Mouse (Mus musculus): Measurements from ENCODE around the gene Scn1b. TPM values are rescaled to one million over a fixed set of nuclear protein-coding genes. Genes with fewer than 3 reads are reported as not detected.

The Scn1b gene
- polyA plus RNA-seq, 1 experiment from 2014 or later, result 2.8 TPM

DNA sequence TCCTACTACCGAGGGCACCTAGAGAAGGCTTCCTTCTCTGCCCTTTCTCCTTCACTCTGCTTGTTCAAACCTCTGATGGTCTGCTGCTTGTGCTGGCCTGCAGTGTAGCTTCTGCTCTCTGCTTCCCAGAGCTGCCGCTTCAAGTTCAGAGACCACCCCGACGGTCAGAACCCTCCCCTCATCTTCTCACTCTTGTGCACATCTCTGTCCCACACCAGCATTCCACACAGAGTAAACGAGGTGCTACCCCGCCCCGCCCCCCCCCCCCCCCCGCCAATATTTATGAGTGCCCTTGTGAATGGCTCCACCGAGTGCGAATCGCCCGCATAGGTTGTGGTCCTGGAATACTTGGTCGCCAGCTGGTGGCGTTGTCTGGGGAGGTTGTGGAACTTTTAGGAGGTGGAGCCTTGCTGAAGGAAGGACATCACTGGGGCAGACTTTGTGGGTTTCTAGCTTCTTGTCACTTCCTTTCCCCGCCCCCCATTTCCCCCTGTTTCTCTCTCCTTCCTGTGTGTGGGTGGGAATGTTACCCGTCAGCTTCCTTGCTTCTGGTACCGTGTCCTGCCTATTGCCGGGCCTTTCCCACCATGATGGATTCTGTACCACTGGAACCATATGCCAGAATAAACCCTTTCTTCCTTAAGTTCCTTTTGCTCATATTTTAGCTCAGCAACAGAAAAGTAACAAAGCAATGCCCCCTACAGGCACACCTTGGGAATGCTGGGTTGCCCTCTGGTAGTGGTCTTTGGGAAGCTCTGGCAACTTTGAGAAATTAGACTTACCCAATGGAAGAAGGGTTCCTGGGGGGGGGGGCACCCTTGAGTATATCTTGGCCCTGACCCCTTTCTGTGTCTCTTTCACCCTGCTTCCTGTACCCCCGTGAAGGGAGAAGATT lies 29.5 kb upstream of the Scn1b start:
- Histone ChIP-seq H3K4me1 (peaks cover 10% of the 10 kb centered on the region), H3K4me3 (no peak overlapping the region), H3K9ac (no peak overlapping the region), H3K36me3 (no peaks in the 10 kb centered on the region), H3K9me3 (no peaks in the 10 kb centered on the region), H3K27ac (no peak overlapping the region), H3K27me3 (replicated peaks) (no peaks in the 10 kb centered on the region), H3K4me2 (replicated peaks) (no peak overlapping the region; the same call in 1 of the 2 replicates)
- WGBS, result 44% methylated on average over 18 of the region's 19 CpGs
- ATAC-seq (ENCODE audit: low FRiP score, low read depth), result no peak

DNA sequence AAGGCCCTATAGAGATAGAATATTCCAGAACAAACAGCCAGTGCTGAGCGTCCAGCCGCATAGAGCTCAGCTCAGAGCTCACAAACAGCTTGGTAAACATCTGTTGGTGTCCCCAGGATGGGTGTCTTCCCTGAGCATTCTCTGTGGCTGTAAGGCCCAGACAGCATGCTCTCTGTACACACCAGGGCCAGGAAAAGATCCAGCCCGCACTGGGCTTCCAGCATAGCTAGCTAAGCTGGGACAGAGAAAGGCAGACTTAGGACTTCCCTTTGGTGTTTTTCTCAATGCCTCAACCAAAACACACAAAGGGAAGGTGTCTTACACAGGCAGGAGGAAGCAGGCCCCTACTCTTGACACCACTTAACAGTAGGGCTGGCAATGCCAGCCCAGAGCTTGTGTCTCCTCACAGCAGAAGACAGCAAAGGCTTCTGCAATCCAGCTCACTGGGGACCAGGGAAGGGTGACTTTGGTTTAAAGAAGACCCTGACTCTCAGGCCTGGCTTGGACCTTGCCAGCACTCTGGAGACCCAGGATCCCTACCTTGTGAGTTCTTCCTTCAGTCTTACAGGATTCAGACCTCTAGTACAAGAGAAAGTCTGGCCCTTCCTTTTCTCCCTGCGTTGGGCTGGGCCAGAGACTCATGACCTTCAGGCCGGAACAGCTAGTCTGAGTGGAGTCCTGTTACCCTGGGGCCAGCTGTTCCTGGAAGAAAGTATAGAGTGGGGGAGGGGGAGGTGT lies 28.7 kb upstream of the Scn1b start, which contains the start of gene Gramd1a:
TSS of gene Gramd1a (minus strand) at position 601 of the 738 bp plus-strand sequence.
- Histone ChIP-seq H3K4me2 (replicated peaks) (no peak within 1 kb of the TSS; the same call in 1 of the 2 replicates), H3K27ac (no peak within 1 kb of the TSS), H3K4me3 (no peak within 1 kb of the TSS), H3K27me3 (replicated peaks) (no peaks in the 10 kb centered on the region), H3K36me3 (no peaks in the 10 kb centered on the region), H3K9ac (no peak within 1 kb of the TSS), H3K4me1 (peaks cover 11% of the 10 kb centered on the region), H3K9me3 (no peaks in the 10 kb centered on the region)
- no peak for ATAC-seq (ENCODE audit: low FRiP score, low read depth)
- whole genome bisulfite sequencing, result 64% methylated on average over 5 of the region's 5 CpGs

- ATAC-seq (ENCODE audit: low FRiP score, low read depth), result no peak
- H3K4me1 ChIP-seq, result peaks cover 16% of the 10 kb centered on the region
- H3K36me3 ChIP-seq, result no peaks in the 10 kb centered on the region
- WGBS, result 89% methylated on average over 6 of the region's 6 CpGs
- no peak overlapping the region for H3K4me2 ChIP-seq (replicated peaks)
- H3K9ac ChIP-seq, result no peak overlapping the region
- no peaks in the 10 kb centered on the region for H3K9me3 ChIP-seq
- no peak overlapping the region for H3K4me3 ChIP-seq
- H3K27me3 ChIP-seq (replicated peaks), result no peaks in the 10 kb centered on the region
- no peak overlapping the region for H3K27ac ChIP-seq
These were observed 26.9 kb upstream of the Scn1b start for GRCm38 (mm10) chr7:31153536-31154320.

- H3K4me1 ChIP-seq, result peaks cover 31% of the 10 kb centered on the region
- peak overlapping the region; percentile 95 for H3K27ac ChIP-seq
- H3K4me2 ChIP-seq (replicated peaks), result peak overlapping the region; percentile 77
- peaks cover 6% of the 10 kb centered on the region for H3K36me3 ChIP-seq
- H3K27me3 ChIP-seq (replicated peaks), result no peaks in the 10 kb centered on the region
- 16% methylated on average over 23 of the region's 23 CpGs for WGBS
- H3K9me3 ChIP-seq, result no peaks in the 10 kb centered on the region
- H3K4me3 ChIP-seq, result peak overlapping the region; percentile 84
- ATAC-seq (ENCODE audit: low FRiP score, low read depth), result peak; percentile 15
- peak overlapping the region; percentile 98 for H3K9ac ChIP-seq
These were observed 24.8 kb upstream of the Scn1b start for GRCm38 (mm10) chr7:31151301-31152241.

GRCm38 (mm10) chr7:31150566-31151300 lies 23.9 kb upstream of the Scn1b start:
- peaks cover 31% of the 10 kb centered on the region for H3K4me1 ChIP-seq
- peaks cover 11% of the 10 kb centered on the region for H3K36me3 ChIP-seq
- peak overlapping the region; percentile 77 for H3K4me2 ChIP-seq (replicated peaks)
- no peaks in the 10 kb centered on the region for H3K27me3 ChIP-seq (replicated peaks)
- H3K27ac ChIP-seq, result peak overlapping the region; percentile 95
- peak overlapping the region; percentile 84 for H3K4me3 ChIP-seq
- ATAC-seq (ENCODE audit: low FRiP score, low read depth), result peak; percentile 59
- H3K9ac ChIP-seq, result peak overlapping the region; percentile 98
- H3K9me3 ChIP-seq, result no peaks in the 10 kb centered on the region
- WGBS, result under 1% methylated on average over 63 of the region's 63 CpGs

GRCm38 (mm10) chr7:31149751-31150565 lies 23.2 kb upstream of the Scn1b start:
- Histone ChIP-seq H3K4me2 (replicated peaks) (peak overlapping the region; percentile 77), H3K9ac (peak overlapping the region; percentile 98), H3K9me3 (no peaks in the 10 kb centered on the region), H3K4me3 (peak overlapping the region; percentile 84), H3K36me3 (peaks cover 11% of the 10 kb centered on the region), H3K27me3 (replicated peaks) (no peaks in the 10 kb centered on the region), H3K27ac (peak overlapping the region; percentile 95), H3K4me1 (peaks cover 31% of the 10 kb centered on the region)
- ATAC-seq (ENCODE audit: low FRiP score, low read depth), result peak; percentile 33
- WGBS, result 2% methylated on average over 20 of the region's 20 CpGs

DNA sequence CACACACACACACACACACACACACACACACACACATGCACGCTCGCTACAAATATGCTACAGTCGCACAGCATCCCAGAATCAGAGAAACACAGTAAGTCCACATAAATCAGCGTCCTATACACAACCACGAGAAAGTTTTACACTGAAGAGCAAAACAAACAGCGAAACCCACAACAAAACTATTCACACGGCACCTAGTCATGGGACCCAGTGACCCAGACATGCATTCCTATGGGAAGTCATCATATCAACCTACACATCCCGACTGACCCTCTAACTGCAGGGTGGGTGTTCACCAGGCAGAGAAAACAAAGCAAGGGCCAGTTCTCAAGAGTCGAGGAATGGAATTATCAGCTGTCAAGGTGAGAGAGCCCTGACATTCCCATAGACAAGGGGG lies 22.5 kb upstream of the Scn1b start:
- peaks cover 31% of the 10 kb centered on the region for H3K4me1 ChIP-seq
- no peaks in the 10 kb centered on the region for H3K27me3 ChIP-seq (replicated peaks)
- peak overlapping the region; percentile 77 for H3K4me2 ChIP-seq (replicated peaks)
- H3K36me3 ChIP-seq, result peaks cover 11% of the 10 kb centered on the region
- no peaks in the 10 kb centered on the region for H3K9me3 ChIP-seq
- peak overlapping the region; percentile 98 for H3K9ac ChIP-seq
- peak overlapping the region; percentile 84 for H3K4me3 ChIP-seq
- H3K27ac ChIP-seq, result peak overlapping the region; percentile 95
- ATAC-seq (ENCODE audit: low FRiP score, low read depth), result no peak; the same call in none of the 2 replicates
- 37% methylated on average over 9 of the region's 9 CpGs for WGBS

GRCm38 (mm10) chr7:31148756-31149155 lies 22.0 kb upstream of the Scn1b start:
- Histone ChIP-seq H3K4me2 (replicated peaks) (peak overlapping the region; percentile 77), H3K4me1 (peaks cover 31% of the 10 kb centered on the region), H3K27ac (peak overlapping the region; percentile 46), H3K9ac (peak overlapping the region; percentile 98), H3K4me3 (peak overlapping the region; percentile 84), H3K9me3 (no peaks in the 10 kb centered on the region), H3K27me3 (replicated peaks) (no peaks in the 10 kb centered on the region), H3K36me3 (peaks cover 13% of the 10 kb centered on the region)
- peak; percentile 42 for ATAC-seq (ENCODE audit: low FRiP score, low read depth)
- WGBS, result 7% methylated on average over 9 of the region's 9 CpGs

DNA sequence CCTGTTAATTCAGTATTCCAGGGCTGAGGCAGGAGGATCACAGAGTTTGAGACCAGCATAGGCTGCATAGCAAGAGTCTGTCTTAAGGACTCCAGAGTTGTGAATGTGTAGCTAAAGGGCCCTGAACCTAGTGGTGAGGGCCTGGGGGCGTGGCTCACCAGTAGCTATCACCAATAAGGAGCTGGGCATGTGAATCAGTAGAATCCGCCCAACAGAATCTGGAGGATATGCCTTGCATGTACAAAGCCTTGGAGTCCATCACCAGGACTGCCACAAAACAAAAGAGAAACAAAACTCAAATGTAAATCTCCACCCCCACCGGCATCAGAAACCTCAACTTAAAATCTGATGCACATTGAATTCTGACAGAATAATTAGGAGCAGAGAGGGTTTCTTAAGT lies 21.3 kb upstream of the Scn1b start:
- Histone ChIP-seq H3K4me1 (peaks cover 31% of the 10 kb centered on the region), H3K9ac (peak overlapping the region; percentile 98), H3K36me3 (peaks cover 19% of the 10 kb centered on the region), H3K27me3 (replicated peaks) (no peaks in the 10 kb centered on the region), H3K27ac (no peak overlapping the region), H3K4me3 (peak overlapping the region; percentile 84), H3K4me2 (replicated peaks) (peak overlapping the region; percentile 77), H3K9me3 (no peaks in the 10 kb centered on the region)
- no peak for ATAC-seq (ENCODE audit: low FRiP score, low read depth)
- 76% methylated on average over 3 of the region's 3 CpGs for WGBS

- Histone ChIP-seq H3K27ac (no peak overlapping the region), H3K4me1 (peaks cover 20% of the 10 kb centered on the region), H3K9me3 (no peaks in the 10 kb centered on the region), H3K36me3 (peaks cover 43% of the 10 kb centered on the region), H3K27me3 (replicated peaks) (no peaks in the 10 kb centered on the region), H3K4me3 (no peak overlapping the region), H3K4me2 (replicated peaks) (no peak overlapping the region), H3K9ac (no peak overlapping the region)
- WGBS, result 50% methylated on average over 12 of the region's 12 CpGs
- ATAC-seq (ENCODE audit: low FRiP score, low read depth), result no peak
These were observed 18.9 kb upstream of the Scn1b start for GRCm38 (mm10) chr7:31145596-31146160.

Data from neural tube, embryonic 12.5 days (tissue).